Mouse (Mus musculus): ENCODE measurements around the gene Tsc22d4. TPM values are rescaled to one million over a fixed set of nuclear protein-coding genes. Genes with fewer than 3 reads are reported as not detected.

Gene Tsc22d4
- total RNA-seq, 2 experiments from 2014 or later = 57.8 to 59.1 TPM

GRCm38 (mm10) chr5:137788946-137789531, 43.5 kb downstream of the Tsc22d4 start:
- no peak for DNase-seq

- no peak for DNase-seq
These were observed 46.0 kb downstream of the Tsc22d4 start for GRCm38 (mm10) chr5:137791553-137791952.

DNA sequence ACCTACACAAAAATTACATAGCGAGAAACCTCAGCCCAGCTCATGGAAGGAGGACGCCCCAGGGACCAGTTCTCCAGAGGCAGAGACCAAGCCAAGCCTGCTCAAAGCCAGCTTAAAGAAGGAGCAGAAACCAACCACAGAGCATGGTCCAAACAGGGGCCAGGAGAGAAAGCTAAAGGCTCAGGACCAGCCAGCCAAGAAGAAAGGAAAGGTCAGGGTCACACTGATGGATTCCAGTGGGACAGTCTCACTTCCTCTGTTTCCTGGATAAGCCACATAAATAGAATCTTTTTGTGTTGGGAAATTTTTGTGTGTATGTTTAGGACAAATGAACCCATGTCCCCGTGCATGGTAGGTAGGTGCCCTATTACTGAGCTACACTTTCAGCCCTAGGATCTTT, 51.1 kb downstream of the Tsc22d4 start:
- DNase-seq = no peak

DNA sequence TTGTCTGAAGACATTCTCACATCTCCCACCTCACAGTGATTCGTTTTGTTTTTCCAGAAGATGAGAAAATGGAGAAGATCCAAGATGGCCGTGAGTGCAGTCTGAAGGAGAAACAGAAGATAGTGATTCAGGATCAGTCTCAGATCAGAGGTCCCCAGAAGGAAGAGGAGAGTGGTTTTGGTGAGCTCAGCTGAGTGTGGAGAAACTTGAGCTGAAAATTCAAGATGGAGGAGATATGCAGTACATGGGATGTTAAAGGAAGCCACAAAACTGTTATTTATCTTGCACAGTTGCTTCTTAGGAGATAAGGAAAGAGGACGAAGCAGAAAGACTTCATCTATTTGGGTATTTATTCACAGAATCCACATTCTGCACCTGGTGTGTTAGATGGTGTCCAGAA, 55.4 kb downstream of the Tsc22d4 start:
- no peak for DNase-seq

DNA sequence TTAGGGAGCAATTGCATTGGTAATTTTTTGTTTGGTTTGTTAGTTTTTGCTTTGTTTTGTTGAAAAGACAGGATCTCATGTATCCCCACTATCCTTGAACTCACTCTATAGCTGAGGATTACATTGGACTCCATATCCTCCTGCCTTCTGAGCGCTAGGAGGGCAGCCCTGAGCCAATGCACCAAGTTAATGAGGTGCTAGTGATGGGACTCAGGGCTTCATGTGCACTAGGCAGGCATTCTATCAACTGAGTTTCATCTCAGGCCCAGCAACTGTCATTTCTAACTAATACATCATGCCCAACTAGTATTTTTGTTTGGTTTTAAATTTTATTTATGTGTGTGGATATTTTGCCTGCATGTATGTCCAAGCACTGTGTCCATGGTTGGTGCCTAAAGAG, 60.6 kb downstream of the Tsc22d4 start:
- no peak for DNase-seq

DNA sequence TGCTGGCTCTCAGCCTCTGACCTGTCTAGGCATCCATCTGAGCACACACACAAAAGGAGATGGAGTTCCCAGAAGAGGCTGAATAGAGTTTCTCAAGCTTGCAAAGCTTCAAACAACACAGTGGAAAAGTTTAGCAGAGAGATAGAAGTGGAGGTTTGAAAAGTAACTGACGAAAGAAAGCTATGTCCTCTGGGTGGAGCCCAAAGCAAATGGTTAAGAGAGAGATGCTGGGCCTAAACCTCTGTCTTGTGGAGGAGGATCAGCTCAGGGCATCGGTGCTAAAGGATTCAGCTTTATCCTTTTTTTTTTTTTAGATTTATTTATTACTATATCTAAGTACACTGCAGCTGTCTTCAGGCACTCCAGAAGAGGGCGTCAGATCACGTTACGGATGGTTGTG, 62.8 kb downstream of the Tsc22d4 start:
- no peak for DNase-seq

DNA sequence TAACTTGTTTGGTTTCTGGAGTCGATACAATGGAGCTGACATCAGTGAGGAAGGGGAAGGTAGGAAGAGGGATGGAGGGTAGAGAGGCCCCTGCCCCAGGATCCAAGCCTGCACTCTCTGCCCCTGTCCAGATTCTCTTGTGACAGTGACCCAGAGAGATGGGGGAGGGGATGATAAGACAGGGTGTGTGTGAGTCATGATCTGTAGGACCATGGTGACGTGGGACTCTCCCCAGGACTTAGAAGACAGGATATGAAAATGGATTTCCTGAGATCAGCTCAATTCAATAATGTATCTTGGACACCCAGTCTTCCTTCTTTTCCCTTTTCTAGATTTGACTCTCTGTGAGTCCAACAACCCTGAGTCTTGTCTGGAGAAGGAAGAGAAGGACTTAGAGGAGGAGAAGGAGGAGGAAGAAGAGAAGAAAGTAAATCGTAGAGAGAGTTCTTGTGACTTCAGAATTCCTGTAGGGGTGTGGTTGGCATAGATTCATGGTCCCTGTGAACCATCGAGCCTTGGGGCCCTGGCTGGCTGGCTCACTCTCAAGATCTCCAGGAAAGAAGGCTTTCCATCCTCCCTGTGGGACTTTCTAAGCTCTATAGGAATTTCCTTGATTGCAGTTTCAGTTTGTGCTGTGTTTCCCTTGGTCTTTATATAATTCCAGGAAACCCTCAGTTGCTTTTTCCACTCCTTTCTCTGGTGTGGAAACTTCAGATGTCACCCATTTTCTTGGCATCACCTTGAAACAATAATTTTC, 72.1 kb downstream of the Tsc22d4 start:
- DNase-seq = no peak

Other genes starting within 250 kb of the Tsc22d4 start
- 1 to 10 TPM; 9.7 to 9.9 TPM for gene Pop7, start 243.2 kb upstream of the Tsc22d4 start, total RNA-seq (2021)
- gene Gigyf1, start 227.2 kb upstream of the Tsc22d4 start, total RNA-seq (2021) = 10 to 100 TPM; 15.2 to 17.5 TPM
- not detected for gene Epo, start 212.5 kb upstream of the Tsc22d4 start, total RNA-seq (2021)
- 100 to 1,000 TPM; 129 to 130 TPM for gene Gnb2, start 212.2 kb upstream of the Tsc22d4 start, total RNA-seq (2021)
- gene Actl6b, start 192.2 kb upstream of the Tsc22d4 start, total RNA-seq (2021) = not detected
- gene Tfr2, start 175.9 kb upstream of the Tsc22d4 start, total RNA-seq (2021) = not detected
- gene Mospd3, start 144.7 kb upstream of the Tsc22d4 start, total RNA-seq (2021) = 10 to 100 TPM; 12.5 to 12.8 TPM
- 100 to 1,000 TPM in 1 of 2 experiments, 10 to 100 TPM in 1; 79.0 to 112 TPM for gene Pcolce, start 131.9 kb upstream of the Tsc22d4 start, total RNA-seq (2021)
- gene Fbxo24, start 116.7 kb upstream of the Tsc22d4 start, total RNA-seq (2021) = under 1 TPM; 0.16 to 0.18 TPM
- gene Lrch4, start 116.6 kb upstream of the Tsc22d4 start, total RNA-seq (2021) = 10 to 100 TPM; 13.9 to 15.4 TPM
- 1 to 10 TPM; 2.9 to 3.9 TPM for gene Gm20605, start 116.6 kb upstream of the Tsc22d4 start, total RNA-seq (2021)
- gene Sap25, start 104.4 kb upstream of the Tsc22d4 start, total RNA-seq (2021) = 1 to 10 TPM; 1.8 to 2.7 TPM
- 1 to 10 TPM in 1 of 2 experiments, under 1 TPM in 1; 0.36 to 1.5 TPM for gene Irs3, start 100.0 kb upstream of the Tsc22d4 start, total RNA-seq (2021)
- gene Agfg2, start 61.0 kb upstream of the Tsc22d4 start, total RNA-seq (2021) = 1 to 10 TPM; 3.3 to 4.7 TPM
- under 1 TPM; 0.10 to 0.35 TPM for gene Nyap1, start 4.1 kb upstream of the Tsc22d4 start, total RNA-seq (2021)
- gene Ppp1r35, start 33.1 kb downstream of the Tsc22d4 start, total RNA-seq (2021) = 1 to 10 TPM; 7.1 to 8.9 TPM
- 10 to 100 TPM; 14.7 to 20.1 TPM for gene Mepce, start 41.9 kb downstream of the Tsc22d4 start, total RNA-seq (2021)
- gene Zcwpw1, start 42.1 kb downstream of the Tsc22d4 start, total RNA-seq (2021) = under 1 TPM in 1 of 2 experiments, not detected in 1; 0.35 TPM
- gene Pilra, start 90.6 kb downstream of the Tsc22d4 start, total RNA-seq (2021) = under 1 TPM; 0.13 to 0.40 TPM
- gene Pilrb1, start 112.4 kb downstream of the Tsc22d4 start, total RNA-seq (2021) = under 1 TPM in 1 of 2 experiments, not detected in 1; 0.88 TPM
- under 1 TPM; 0.28 to 0.54 TPM for gene Pilrb2, start 126.1 kb downstream of the Tsc22d4 start, total RNA-seq (2021)
- under 1 TPM in 1 of 2 experiments, not detected in 1; 0.08 TPM for gene Cyp3a13, start 175.9 kb downstream of the Tsc22d4 start, total RNA-seq (2021)
- gene Gjc3, start 217.4 kb downstream of the Tsc22d4 start, total RNA-seq (2021) = 1 to 10 TPM; 1.2 to 1.6 TPM
- not detected for gene Azgp1, start 235.8 kb downstream of the Tsc22d4 start, total RNA-seq (2021)

All from gastrocnemius, postnatal 25 days (tissue).